Mouse (Mus musculus) liver, adult 2 months (tissue): ENCODE results near the gene Ganc. TPM values are rescaled to one million over a fixed set of nuclear protein-coding genes. Genes with fewer than 3 reads are reported as not detected.

Experiments
- DNase-seq: peaks from one replicate; pipeline ENCODE4 v3.0.0-alpha.2; 2011; ENCODE audit warnings: low read depth, low spot score; ENCODE audit errors: extremely low read depth
- H3K27ac ChIP-seq: fragments of 200-500 bp; replicated peaks from 2 replicates; pipeline ENCODE4 v1.5.1; 2012; ENCODE audit warnings: low read depth, mild to moderate bottlenecking, control low read depth, inconsistent platforms, low read length; ENCODE audit not compliant: insufficient read depth
- H3K27me3 ChIP-seq: fragments of 200-500 bp; 2 replicates; pipeline ENCODE4 v1.6.1; 2012; ENCODE audit warnings: mild to moderate bottlenecking, moderate library complexity, low read length, inconsistent platforms; ENCODE audit not compliant: control insufficient read depth, insufficient read depth
- H3K36me3 ChIP-seq: fragments of 200-500 bp; 2 replicates; pipeline ENCODE4 v1.6.1; 2012; ENCODE audit warnings: low read length, inconsistent platforms; ENCODE audit not compliant: control insufficient read depth, insufficient read depth
- H3K4me1 ChIP-seq: fragments of 200-500 bp; 2 replicates; pipeline ENCODE4 v1.6.1; 2011; ENCODE audit warnings: low read length; ENCODE audit not compliant: control insufficient read depth, insufficient read depth
- H3K4me3 ChIP-seq: fragments of 200-500 bp; 2 replicates; pipeline ENCODE4 v1.5.1; 2011; ENCODE audit warnings: low read depth, mild to moderate bottlenecking, control low read depth, low read length, moderate library complexity; ENCODE audit not compliant: insufficient read depth
- H3K79me2 ChIP-seq: fragments of 200-500 bp; 2 replicates; pipeline ENCODE4 v1.6.1; 2012; ENCODE audit warnings: inconsistent platforms, mild to moderate bottlenecking, low read length, moderate library complexity; ENCODE audit not compliant: control insufficient read depth, insufficient read depth
- H3K9ac ChIP-seq: fragments of 200-500 bp; 2 replicates; pipeline ENCODE4 v1.6.1; 2012; ENCODE audit warnings: low read depth, mild to moderate bottlenecking, control low read depth, inconsistent platforms, low read length
- CTCF ChIP-seq: fragments of 200-500 bp; IDR thresholded peaks from 2 replicates; pipeline ENCODE4 v1.5.1; 2011; ENCODE audit warnings: low read depth, low read length, control low read depth
- POLR2A ChIP-seq: fragments of 200-500 bp; IDR thresholded peaks from 2 replicates; pipeline ENCODE4 v1.6.1; 2011; ENCODE audit warnings: low read length, control low read depth; ENCODE audit not compliant: insufficient read depth; ENCODE audit errors: extremely low read depth
- WGBS: fragments of 180-500 bp; shearing (Covaris S2); methylation state at CpG from one replicate; pipeline ENCODE4 v1.1.7; 2018; 5-methylcytosine and 5-hydroxymethylcytosine counted together
- polyA plus RNA-seq: library from polyadenylated mRNA; depleted of rRNA; stranded (reverse); fragments of >200 nt; gene quantifications from 2 replicates; pipeline ENCODE4 v1.2.3, GENCODE M21; 2012; rRNA removed
- total RNA-seq: library from RNA; depleted of rRNA; stranded (reverse); fragments of >200 nt; gene quantifications from 2 replicates; pipeline ENCODE4 v1.2.3, GENCODE M21; 2014; rRNA removed

The Ganc gene
- 20.0 and 26.5 TPM in 2 replicates for total RNA-seq
- polyA plus RNA-seq: 10.7 and 13.9 TPM in 2 replicates

- H3K36me3 ChIP-seq: no peaks in the 10 kb centered on the region; the same call in 1 of the 2 replicates
- H3K4me3 ChIP-seq: peak within 1 kb of the TSS; percentile 68
- peak within 1 kb of the TSS; percentile 78 for H3K9ac ChIP-seq
- TF ChIP-seq POLR2A (no peak), CTCF (no peak)
- H3K4me1 ChIP-seq: peaks cover 7% of the 10 kb centered on the region
- DNase-seq: no peak
- peaks cover 12% of the 10 kb centered on the region; the same call in 1 of the 2 replicates for H3K79me2 ChIP-seq
- no peaks in the 10 kb centered on the region for H3K27me3 ChIP-seq
- WGBS: under 1% methylated on average over 17 of the region's 17 CpGs
- H3K27ac ChIP-seq: peak within 1 kb of the TSS; percentile 87
Observed at GRCm38 (mm10) chr2:120403653-120403985, at the start of gene Ganc. TSS of gene Ganc (plus strand) at chr2:120403896.

GRCm38 (mm10) chr2:120360425-120360824, 43.3 kb upstream of the Ganc start:
- no peaks in the 10 kb centered on the region for H3K4me1 ChIP-seq
- H3K79me2 ChIP-seq: no peaks in the 10 kb centered on the region
- 33% methylated on average over 1 of the region's 1 CpGs for WGBS
- H3K9ac ChIP-seq: no peak overlapping the region
- H3K27me3 ChIP-seq: no peaks in the 10 kb centered on the region
- no peak for TF ChIP-seq POLR2A
- H3K27ac ChIP-seq: no peak overlapping the region
- DNase-seq: peak; percentile 58
- no peak overlapping the region for H3K4me3 ChIP-seq
- H3K36me3 ChIP-seq: peaks cover 42% of the 10 kb centered on the region

GRCm38 (mm10) chr2:120366501-120366900, 37.2 kb upstream of the Ganc start:
- TF ChIP-seq POLR2A: no peak
- TF ChIP-seq CTCF: no peak
- Histone ChIP-seq H3K9ac (no peak overlapping the region), H3K4me1 (no peaks in the 10 kb centered on the region), H3K4me3 (no peak overlapping the region), H3K36me3 (peaks cover 65% of the 10 kb centered on the region), H3K79me2 (no peaks in the 10 kb centered on the region), H3K27ac (no peak overlapping the region), H3K27me3 (no peaks in the 10 kb centered on the region)
- DNase-seq: no peak
- 93% methylated on average over 3 of the region's 3 CpGs for WGBS

GRCm38 (mm10) chr2:120367416-120368207, 36.1 kb upstream of the Ganc start:
- H3K27ac ChIP-seq: no peak overlapping the region
- no peaks in the 10 kb centered on the region for H3K27me3 ChIP-seq
- no peaks in the 10 kb centered on the region for H3K79me2 ChIP-seq
- TF ChIP-seq CTCF (no peak), POLR2A (no peak)
- H3K9ac ChIP-seq: no peak overlapping the region
- no peak overlapping the region for H3K4me3 ChIP-seq
- no peak for DNase-seq
- H3K36me3 ChIP-seq: peaks cover 63% of the 10 kb centered on the region
- 96% methylated on average over 4 of the region's 4 CpGs for WGBS
- no peaks in the 10 kb centered on the region for H3K4me1 ChIP-seq

DNA sequence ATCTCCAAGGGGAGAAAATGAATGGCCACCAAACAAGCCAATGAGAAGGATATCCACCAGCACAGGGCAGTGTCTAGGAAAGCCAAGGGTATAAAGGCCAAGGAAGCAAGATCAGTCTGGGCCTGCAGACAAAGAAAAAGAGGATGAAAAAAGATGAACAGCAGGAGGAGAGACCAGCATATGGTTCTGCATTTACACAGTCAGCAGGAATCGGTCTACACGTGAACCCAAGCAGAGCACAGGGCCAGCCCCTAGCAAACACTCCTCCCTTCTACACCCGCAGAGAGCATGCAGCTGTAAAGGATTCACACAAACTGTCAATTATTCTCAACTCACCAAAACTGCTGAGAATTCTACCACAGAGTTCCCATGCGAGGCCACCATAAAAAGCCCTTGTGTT, 29.8 kb upstream of the Ganc start:
- H3K27me3 ChIP-seq: no peaks in the 10 kb centered on the region
- no peak overlapping the region for H3K27ac ChIP-seq
- H3K36me3 ChIP-seq: peaks cover 71% of the 10 kb centered on the region
- no peaks in the 10 kb centered on the region for H3K4me1 ChIP-seq
- no peaks in the 10 kb centered on the region; the same call in 1 of the 2 replicates for H3K79me2 ChIP-seq
- 89% methylated on average over 4 of the region's 4 CpGs for WGBS
- no peak for TF ChIP-seq CTCF
- no peak for TF ChIP-seq POLR2A
- DNase-seq: no peak
- H3K9ac ChIP-seq: no peak overlapping the region
- no peak overlapping the region for H3K4me3 ChIP-seq

- TF ChIP-seq POLR2A (no peak), CTCF (no peak)
- 98% methylated on average over 1 of the region's 1 CpGs for WGBS
- no peaks in the 10 kb centered on the region for H3K4me1 ChIP-seq
- no peak overlapping the region for H3K4me3 ChIP-seq
- DNase-seq: no peak
- no peaks in the 10 kb centered on the region for H3K27me3 ChIP-seq
- H3K27ac ChIP-seq: no peak overlapping the region
- H3K79me2 ChIP-seq: no peaks in the 10 kb centered on the region; the same call in 1 of the 2 replicates
- H3K36me3 ChIP-seq: peaks cover 50% of the 10 kb centered on the region
- no peak overlapping the region for H3K9ac ChIP-seq
Observed at GRCm38 (mm10) chr2:120386264-120386663, 17.4 kb upstream of the Ganc start.
